Mouse (Mus musculus) kidney, postnatal 25 days (tissue): ENCODE measurements around the gene Ly6g6d.
A peak's percentile ranks its signal among the peaks of the same experiment; 100 is the strongest.

Experiments
- DNase-seq, 2 experiments: peaks; one replicate each; pipeline ENCODE4 v3.0.0; 2021; ENCODE audit warnings: mixed read lengths in 2 of 2

The Ly6g6d gene

GRCm38 (mm10) chr17:35023756-35024155 is 54.1 kb downstream of the Ly6g6d start:
- DNase-seq = peak in 1 of 2 experiments; percentile 32

DNA sequence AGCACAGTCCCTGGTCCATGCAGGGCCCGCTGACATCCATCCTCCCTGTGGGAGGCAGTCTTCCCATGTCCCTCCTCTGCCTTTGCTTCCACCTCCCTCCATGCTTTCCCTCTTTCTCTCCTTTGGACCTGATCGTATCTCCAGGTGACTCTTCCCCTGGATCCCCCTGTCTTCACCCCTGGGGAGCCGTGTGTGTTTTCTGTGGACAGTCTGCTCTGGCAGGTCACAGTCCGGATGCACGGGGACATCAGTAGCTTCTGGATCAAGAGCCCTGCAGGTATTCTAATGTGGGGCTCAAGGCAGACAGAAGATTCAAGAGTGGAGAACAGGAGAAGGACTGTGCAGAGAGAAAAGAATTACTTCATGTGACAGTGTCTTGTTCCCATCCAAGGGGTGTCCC is 54.6 kb downstream of the Ly6g6d start:
- DNase-seq = no peak

GRCm38 (mm10) chr17:35022541-35023060 is 55.3 kb downstream of the Ly6g6d start:
- DNase-seq = peak in 1 of 2 experiments; percentile 13

DNA sequence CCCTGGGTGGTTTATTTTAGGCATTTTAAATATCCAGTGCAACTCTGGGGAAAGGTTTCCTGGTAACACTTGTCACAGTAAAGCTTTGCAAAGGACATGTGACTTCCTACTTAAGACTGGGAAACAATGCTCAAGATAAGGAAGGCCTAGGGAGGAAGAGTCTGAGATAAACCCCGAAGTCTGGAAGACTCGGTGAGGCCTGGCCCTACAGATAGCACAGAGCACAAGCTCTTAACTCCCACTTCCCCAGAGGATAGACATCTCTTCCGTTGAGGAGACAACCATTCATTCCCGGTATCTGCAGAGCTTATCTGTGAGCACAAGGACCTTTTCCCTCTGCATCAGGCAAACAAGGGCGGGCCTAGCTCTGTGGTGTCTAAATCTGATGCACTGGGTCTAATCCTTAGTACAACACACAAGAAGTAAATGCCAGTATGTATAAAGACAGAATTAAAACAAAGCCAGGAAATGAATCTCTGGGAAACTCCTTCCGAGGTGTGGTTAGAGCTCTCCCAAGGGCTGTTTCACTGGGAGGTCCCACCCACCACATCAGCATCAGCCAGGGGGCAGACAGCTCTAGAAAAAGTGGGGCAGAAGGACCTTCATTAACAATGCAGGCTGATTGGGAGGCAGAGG is 55.9 kb downstream of the Ly6g6d start:
- peak in 1 of 2 experiments; percentile 38 for DNase-seq
